Mouse (Mus musculus): ENCODE measurements around the gene Retreg1.

- TF ChIP-seq KAT2A (IDR thresholded peaks at IDR 0.05; ENCODE audit: insufficient replicate concordance, low read length) (no peak), JUND (conservative IDR thresholded peaks at IDR 0.05; ENCODE audit: low read depth, low read length) (no peak), ZMIZ1 (IDR thresholded peaks at IDR 0.05; ENCODE audit: low read depth, low read length) (no peak), CTCF (conservative IDR thresholded peaks at IDR 0.05 in 1 of 2, IDR thresholded peaks at IDR 0.05 in 1 of 2; ENCODE audit: low read depth in 2 of 2, low read length in 2 of 2) (no peak), GABPA (IDR thresholded peaks at IDR 0.05; ENCODE audit: insufficient replicate concordance, low read depth, low read length) (no peak), E2F4 (IDR thresholded peaks at IDR 0.05; ENCODE audit: insufficient replicate concordance, low read depth, low read length) (no peak), MAFK (IDR thresholded peaks at IDR 0.05; ENCODE audit: insufficient replicate concordance, low read length) (no peak), JUN (IDR thresholded peaks at IDR 0.05; ENCODE audit: insufficient read depth, low read depth, low read length) (no peak), NRF1 (IDR thresholded peaks at IDR 0.05; ENCODE audit: low read depth, low read length) (no peak), ZC3H11A (IDR thresholded peaks at IDR 0.05; ENCODE audit: low read depth, low read length) (no peak), ETS1 (conservative IDR thresholded peaks at IDR 0.05; ENCODE audit: low read depth, low read length) (no peak; the same call in 1 of the 2 replicates), TBP (conservative IDR thresholded peaks at IDR 0.05; ENCODE audit: low read depth, low read length) (no peak), USF1 (IDR thresholded peaks at IDR 0.05; ENCODE audit: low read depth, low read length) (no peak), NELFE (IDR thresholded peaks at IDR 0.05; ENCODE audit: low read depth, low read length) (no peak)
Measured at GRCm38 (mm10) chr15:25865605-25866004, 22.6 kb downstream of the Retreg1 start.
